Mouse (Mus musculus): ENCODE results near the gene Acadsb.

Gene Acadsb

DNA sequence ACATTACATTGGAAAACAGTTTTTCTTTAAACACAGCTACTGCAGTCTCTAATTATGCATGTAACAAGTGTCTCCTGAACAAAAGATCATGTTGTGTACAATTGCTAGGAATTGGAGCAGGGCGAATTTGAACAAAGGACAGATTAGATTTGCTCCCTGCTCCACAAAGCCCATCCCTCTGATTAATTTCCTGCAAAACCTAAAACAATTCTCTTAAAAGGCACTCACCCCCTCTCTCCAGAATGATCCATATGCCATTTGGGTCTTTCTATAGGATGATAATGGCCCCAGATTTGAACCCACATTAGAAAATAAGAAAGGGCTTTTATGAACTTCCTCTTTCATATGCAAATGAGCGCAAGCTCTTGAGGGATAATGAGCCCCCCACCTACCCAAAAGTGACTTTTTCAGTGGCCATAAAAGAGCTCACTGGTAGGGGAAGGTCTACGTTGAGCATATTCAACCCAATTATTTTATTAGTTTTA lies 54.8 kb downstream of the Acadsb start:
- DNase-seq (ENCODE audit: low spot score in 2 of 2) = no peak

DNA sequence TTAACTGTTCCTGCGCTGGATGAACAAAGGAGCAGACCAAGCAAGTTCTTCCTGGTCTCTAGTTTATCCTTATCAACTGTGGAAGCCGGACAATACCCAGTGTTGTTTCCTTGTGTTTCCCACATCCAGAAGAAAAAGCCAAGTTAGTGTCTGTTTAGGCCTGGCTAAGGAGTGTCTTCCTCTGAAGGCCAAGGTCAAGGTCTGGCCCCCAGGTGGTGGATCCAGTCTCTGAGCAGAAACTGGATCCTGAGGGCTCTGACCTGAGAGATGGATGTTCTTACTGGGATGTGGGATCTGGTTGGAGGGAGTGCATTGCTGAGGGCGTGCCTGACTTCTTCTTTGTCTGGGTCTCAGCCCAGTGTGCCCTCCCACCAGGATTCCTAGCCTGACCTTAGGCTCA lies 55.3 kb downstream of the Acadsb start:
- no peak for DNase-seq (ENCODE audit: low spot score in 2 of 2)

DNA sequence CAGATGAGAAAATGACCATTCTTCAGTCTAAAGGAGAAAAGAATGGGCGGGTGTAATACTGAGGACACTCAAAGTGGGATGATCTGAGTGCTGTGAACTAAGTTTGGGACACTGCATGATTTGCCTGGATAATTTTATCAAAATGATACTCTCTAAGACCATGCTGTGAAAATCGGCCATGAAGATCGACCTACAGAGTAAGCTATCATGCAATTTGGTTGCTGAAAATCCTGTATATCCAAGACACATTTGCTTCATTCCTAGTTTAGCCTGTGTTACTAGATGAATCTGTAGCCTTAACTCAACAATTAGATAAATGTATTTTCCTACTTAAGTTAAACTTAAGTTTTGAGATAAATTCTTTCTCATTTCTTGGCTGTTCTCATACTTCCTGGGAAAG lies 56.9 kb downstream of the Acadsb start:
- DNase-seq (ENCODE audit: low spot score in 2 of 2) = no peak

- DNase-seq (ENCODE audit: low spot score in 2 of 2) = no peak
Observed at GRCm38 (mm10) chr7:131469506-131469905, 59.1 kb downstream of the Acadsb start.

DNA sequence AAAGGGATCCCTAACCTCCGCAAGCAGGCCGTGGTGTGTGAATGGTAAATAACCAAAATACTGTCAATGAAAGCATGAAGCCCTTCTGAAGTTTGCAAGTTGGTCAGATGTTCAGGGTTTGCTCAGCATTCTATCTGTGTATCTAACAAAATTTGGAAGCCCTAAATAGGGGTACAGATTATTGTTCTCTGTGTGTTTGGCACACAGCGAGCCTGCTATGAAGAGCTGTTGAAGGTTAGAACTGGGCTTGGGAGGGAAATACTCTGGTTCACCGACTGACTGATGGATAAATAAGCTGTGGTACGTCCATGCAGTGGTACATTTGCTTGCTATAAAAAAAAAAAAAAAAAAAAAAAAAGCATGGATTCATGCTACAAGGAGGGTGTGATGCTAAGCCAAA lies 61.1 kb downstream of the Acadsb start:
- DNase-seq (ENCODE audit: low spot score in 2 of 2) = no peak

- DNase-seq (ENCODE audit: low spot score in 2 of 2) = no peak
Observed at GRCm38 (mm10) chr7:131477140-131477539, 66.7 kb downstream of the Acadsb start.

GRCm38 (mm10) chr7:131478403-131478802 lies 68.0 kb downstream of the Acadsb start:
- no peak for DNase-seq (ENCODE audit: low spot score in 2 of 2)
